Mouse (Mus musculus) embryonic facial prominence, embryonic 13.5 days (tissue): ENCODE measurements around the gene Cd209a. TPM values are rescaled to one million over a fixed set of nuclear protein-coding genes. Genes with fewer than 3 reads are reported as not detected.

Experiments used
- ATAC-seq: fragments of 200-750 bp; cut with Nextera tagmentation; 2 replicates; pipeline ENCODE4 v1.8.0; 2017; ENCODE audit warnings: low read depth; ENCODE audit not compliant: insufficient number of reproducible peaks, insufficient read depth, low FRiP score, low TSS enrichment
- H3K27ac ChIP-seq: fragments of 300-500 bp; sonication (generic); 2 replicates; pipeline ENCODE4 v1.5.1; 2015; ENCODE audit warnings: moderate library complexity, mild to moderate bottlenecking, inconsistent platforms
- H3K27me3 ChIP-seq: fragments of 300-500 bp; sonication (generic); 2 replicates; pipeline ENCODE4 v1.6.1; 2015; ENCODE audit warnings: mild to moderate bottlenecking, inconsistent platforms
- H3K36me3 ChIP-seq: fragments of 300-500 bp; sonication (generic); 2 replicates; pipeline ENCODE4 v1.6.1; 2015; ENCODE audit warnings: mild to moderate bottlenecking, inconsistent platforms
- H3K4me1 ChIP-seq: fragments of 300-500 bp; sonication (generic); 2 replicates; pipeline ENCODE4 v1.6.1; 2015; ENCODE audit warnings: inconsistent platforms
- H3K4me2 ChIP-seq: fragments of 300-500 bp; sonication (generic); 2 replicates; pipeline ENCODE4 v1.6.1; 2015; ENCODE audit warnings: moderate library complexity, mild to moderate bottlenecking, inconsistent platforms
- H3K4me3 ChIP-seq: fragments of 300-500 bp; sonication (generic); 2 replicates; pipeline ENCODE4 v1.5.1; 2015; ENCODE audit warnings: mild to moderate bottlenecking, inconsistent platforms
- H3K9ac ChIP-seq: fragments of 300-500 bp; sonication (generic); 2 replicates; pipeline ENCODE4 v1.6.1; 2015; ENCODE audit warnings: mild to moderate bottlenecking, inconsistent platforms
- H3K9me3 ChIP-seq: fragments of 300-500 bp; sonication (generic); 2 replicates; pipeline ENCODE4 v1.6.1; 2016; ENCODE audit warnings: inconsistent platforms
- WGBS: fragments of 180-500 bp; shearing (Covaris S2); methylation state at CpG from one replicate; pipeline ENCODE4 v1.1.7; 2015; ENCODE audit warnings: mixed read lengths; 5-methylcytosine and 5-hydroxymethylcytosine counted together
- microRNA-seq: library from miRNA; unstranded; fragments of <30 nt; microRNA quantifications from one replicate; pipeline ENCODE4, GENCODE M21; 2016
- polyA plus RNA-seq: library from polyadenylated mRNA; unstranded; fragments of >200 nt; fragmentation: Nextera tagmentation; extraction: Ambion mirVana; gene quantifications from 2 replicates; pipeline ENCODE4 v1.2.1, GENCODE M21; 2015

Cd209a gene
- polyA plus RNA-seq, 1 experiment from 2014 or later = 0.22 TPM

GRCm38 (mm10) chr8:3707611-3708010 is 41.2 kb downstream of the Cd209a start:
- Histone ChIP-seq H3K9me3 (no peaks in the 10 kb centered on the region), H3K4me1 (no peaks in the 10 kb centered on the region), H3K36me3 (no peaks in the 10 kb centered on the region), H3K4me3 (no peak overlapping the region), H3K4me2 (no peak overlapping the region), H3K27ac (no peak overlapping the region), H3K27me3 (no peaks in the 10 kb centered on the region), H3K9ac (no peak overlapping the region)
- WGBS = 64% methylated on average over 7 of the region's 7 CpGs
- no peak for ATAC-seq

GRCm38 (mm10) chr8:3705711-3706110 is 43.1 kb downstream of the Cd209a start:
- no peak for ATAC-seq
- Histone ChIP-seq H3K9me3 (no peaks in the 10 kb centered on the region), H3K4me1 (no peaks in the 10 kb centered on the region), H3K36me3 (no peaks in the 10 kb centered on the region), H3K4me2 (no peak overlapping the region), H3K27ac (no peak overlapping the region), H3K9ac (no peak overlapping the region), H3K27me3 (no peaks in the 10 kb centered on the region), H3K4me3 (no peak overlapping the region)
- 64% methylated on average over 4 of the region's 4 CpGs for WGBS

GRCm38 (mm10) chr8:3701491-3701890 is 47.3 kb downstream of the Cd209a start:
- Histone ChIP-seq H3K9me3 (no peaks in the 10 kb centered on the region), H3K4me3 (no peak overlapping the region), H3K36me3 (no peaks in the 10 kb centered on the region), H3K27ac (no peak overlapping the region), H3K4me1 (no peaks in the 10 kb centered on the region), H3K4me2 (no peak overlapping the region), H3K9ac (no peak overlapping the region), H3K27me3 (no peaks in the 10 kb centered on the region)
- WGBS = 95% methylated on average over 1 of the region's 1 CpGs
- ATAC-seq = no peak

GRCm38 (mm10) chr8:3694121-3694520 is 54.7 kb downstream of the Cd209a start, which contains the start of gene Fcer2a:
Gene Fcer2a, minus strand, starts transcription at chr8:3694175.
- ATAC-seq = no peak
- H3K4me3 ChIP-seq = no peak within 1 kb of the TSS
- H3K36me3 ChIP-seq = no peaks in the 10 kb centered on the region
- no peaks in the 10 kb centered on the region; the same call in 1 of the 2 replicates for H3K9me3 ChIP-seq
- H3K27ac ChIP-seq = no peak within 1 kb of the TSS
- no peak within 1 kb of the TSS for H3K4me2 ChIP-seq
- 86% methylated on average over 3 of the region's 3 CpGs for WGBS
- no peaks in the 10 kb centered on the region for H3K4me1 ChIP-seq
- no peaks in the 10 kb centered on the region for H3K27me3 ChIP-seq
- H3K9ac ChIP-seq = no peak within 1 kb of the TSS

Small RNA genes lying within 50 kb of the gene (microRNA-seq; reads per million reads assigned to microRNA genes)
- gene Gm24934 = not detected

Other genes starting within 250 kb of the Cd209a start
- 58.3 and 59.9 TPM in 2 replicates for gene Mcoln1, start 248.5 kb downstream of the Cd209a start, polyA plus RNA-seq
- 26.5 and 31.0 TPM in 2 replicates for gene Pnpla6, start 233.6 kb downstream of the Cd209a start, polyA plus RNA-seq
- 0.48 and 0.76 TPM in 2 replicates for gene C330021F23Rik, start 181.0 kb downstream of the Cd209a start, polyA plus RNA-seq
- gene Camsap3, start 161.7 kb downstream of the Cd209a start, polyA plus RNA-seq = 8.1 and 9.0 TPM in 2 replicates
- gene Xab2, start 127.7 kb downstream of the Cd209a start, polyA plus RNA-seq = 59.2 and 62.2 TPM in 2 replicates
- gene Pet100, start 127.4 kb downstream of the Cd209a start, polyA plus RNA-seq = 100 and 112 TPM in 2 replicates
- 0.56 and 0.72 TPM in 2 replicates for gene Pcp2, start 123.4 kb downstream of the Cd209a start, polyA plus RNA-seq
- 35.8 and 39.3 TPM in 2 replicates for gene Stxbp2, start 118.0 kb downstream of the Cd209a start, polyA plus RNA-seq
- not detected in 2 replicates for gene Retn, start 93.2 kb downstream of the Cd209a start, polyA plus RNA-seq
- gene Mcemp1, start 83.2 kb downstream of the Cd209a start, polyA plus RNA-seq = 0.27 and 0.40 TPM in 2 replicates
- gene Fcor, start 76.6 kb downstream of the Cd209a start, polyA plus RNA-seq = 13.3 and 18.2 TPM in 2 replicates
- gene Trappc5, start 72.7 kb downstream of the Cd209a start, polyA plus RNA-seq = 42.0 and 43.0 TPM in 2 replicates
- 0.27 and 0.37 TPM in 2 replicates for gene Fcer2a, start 54.8 kb downstream of the Cd209a start, polyA plus RNA-seq
- gene Clec4g, start 28.3 kb downstream of the Cd209a start, polyA plus RNA-seq = 0.17 and 0.21 TPM in 2 replicates
- not detected in 2 replicates for gene Cd209e, start 105.3 kb upstream of the Cd209a start, polyA plus RNA-seq
- gene Cd209d, start 129.6 kb upstream of the Cd209a start, polyA plus RNA-seq = not detected in 2 replicates
- gene Cd209b, start 177.9 kb upstream of the Cd209a start, polyA plus RNA-seq = not detected in 2 replicates
- gene Cd209c, start 205.8 kb upstream of the Cd209a start, polyA plus RNA-seq = 0.33 and 0.52 TPM in 2 replicates